Mouse (Mus musculus) stomach, embryonic 16.5 days (tissue): ENCODE results near the gene Nxnl1. TPM values are rescaled to one million over a fixed set of nuclear protein-coding genes. Genes with fewer than 3 reads are reported as not detected.
A peak's percentile ranks its signal among the peaks of the same experiment; 100 is the strongest.
"Not testable (repeated sequence)": the region's sequence is repeated elsewhere in the genome, so short reads cannot be mapped to it uniquely, and the experiment has no call there.

Experiments
- ATAC-seq: fragments of 200-750 bp; cut with Nextera tagmentation; 2 replicates; pipeline ENCODE4 v1.8.0; 2017; ENCODE audit warnings: moderate number of reproducible peaks, moderate TSS enrichment; ENCODE audit not compliant: insufficient read depth, low FRiP score
- H3K27ac ChIP-seq: fragments of 300-500 bp; sonication (generic); 2 replicates; pipeline ENCODE4 v1.5.1; 2014; ENCODE audit warnings: low read length
- H3K27me3 ChIP-seq: fragments of 300-500 bp; sonication (generic); 2 replicates; pipeline ENCODE4 v1.6.1; 2014; ENCODE audit warnings: low read length, control low read depth, mixed read lengths; ENCODE audit not compliant: control insufficient read depth, insufficient read depth
- H3K36me3 ChIP-seq: fragments of 300-500 bp; sonication (generic); 2 replicates; pipeline ENCODE4 v1.6.1; 2014; ENCODE audit warnings: low read length; ENCODE audit not compliant: control insufficient read depth, insufficient read depth
- H3K4me1 ChIP-seq: fragments of 300-500 bp; sonication (generic); 2 replicates; pipeline ENCODE4 v1.6.1; 2014; ENCODE audit warnings: low read length, control low read depth, mixed read lengths; ENCODE audit not compliant: control insufficient read depth, insufficient read depth
- H3K4me2 ChIP-seq: fragments of 300-500 bp; sonication (generic); 2 replicates; pipeline ENCODE4 v1.6.1; 2014; ENCODE audit warnings: low read depth, low read length, mixed read lengths
- H3K4me3 ChIP-seq: fragments of 300-500 bp; sonication (generic); replicated peaks from 2 replicates; pipeline ENCODE4 v1.5.1; 2014; ENCODE audit warnings: mild to moderate bottlenecking, low read length
- H3K9ac ChIP-seq: fragments of 300-500 bp; sonication (generic); 2 replicates; pipeline ENCODE4 v1.6.1; 2014; ENCODE audit warnings: low read length
- H3K9me3 ChIP-seq: fragments of 300-500 bp; sonication (generic); replicated peaks from 2 replicates; pipeline ENCODE4 v1.6.1; 2016; ENCODE audit warnings: low read length, control low read depth; ENCODE audit not compliant: control insufficient read depth
- WGBS: fragments of 180-500 bp; shearing (Covaris S2); extraction: QIAGEN DNeasy Blood & Tissue Kit; methylation state at CpG from one replicate; pipeline ENCODE4 v1.1.7; 2014; 5-methylcytosine and 5-hydroxymethylcytosine counted together
- polyA plus RNA-seq: library from polyadenylated mRNA; unstranded; fragments of >200 nt; fragmentation: Nextera tagmentation; extraction: Ambion mirVana; gene quantifications from 2 replicates; pipeline ENCODE4 v1.2.1, GENCODE M21; 2015

Nxnl1 gene
- polyA plus RNA-seq, 1 experiment from 2014 or later, result 0.08 TPM

DNA sequence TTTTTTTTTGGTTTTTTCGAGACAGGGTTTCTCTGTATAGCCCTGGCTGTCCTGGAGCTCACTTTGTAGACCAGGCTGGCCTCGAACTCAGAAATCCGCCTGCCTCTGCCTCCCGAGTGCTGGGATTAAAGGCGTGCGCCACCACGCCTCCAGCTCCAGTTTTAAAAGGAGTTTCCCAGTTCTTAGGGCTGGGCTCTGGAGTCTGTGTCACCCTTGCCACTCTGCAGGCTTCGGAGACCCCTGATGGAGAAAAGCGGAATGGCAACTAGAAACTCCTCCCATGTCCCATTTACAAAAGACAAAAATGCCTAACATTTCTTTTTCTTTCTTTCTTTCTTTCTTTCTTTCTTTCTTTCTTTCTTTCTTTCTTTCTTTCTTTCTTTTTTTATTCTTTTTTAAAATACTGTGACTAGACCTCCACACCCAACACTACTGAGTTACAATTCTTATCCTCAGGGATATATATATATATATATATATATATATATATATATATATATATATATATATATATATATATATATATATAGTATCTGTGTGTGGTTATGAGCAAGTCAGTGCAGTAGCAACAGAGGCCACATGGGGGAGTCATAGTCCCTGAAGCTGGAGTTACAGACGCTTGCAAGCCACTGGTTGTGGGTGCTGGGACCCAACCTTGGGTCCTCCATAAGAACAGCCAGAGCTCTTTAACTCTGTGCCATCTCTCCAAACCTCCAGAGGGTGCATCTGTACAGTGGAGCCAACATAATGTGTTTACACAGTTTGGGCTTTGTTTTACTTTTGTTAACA is 47.2 kb downstream of the Nxnl1 start:
- 49% methylated on average over 9 of the region's 10 CpGs for WGBS
- H3K36me3 ChIP-seq, result not testable (repeated sequence)

DNA sequence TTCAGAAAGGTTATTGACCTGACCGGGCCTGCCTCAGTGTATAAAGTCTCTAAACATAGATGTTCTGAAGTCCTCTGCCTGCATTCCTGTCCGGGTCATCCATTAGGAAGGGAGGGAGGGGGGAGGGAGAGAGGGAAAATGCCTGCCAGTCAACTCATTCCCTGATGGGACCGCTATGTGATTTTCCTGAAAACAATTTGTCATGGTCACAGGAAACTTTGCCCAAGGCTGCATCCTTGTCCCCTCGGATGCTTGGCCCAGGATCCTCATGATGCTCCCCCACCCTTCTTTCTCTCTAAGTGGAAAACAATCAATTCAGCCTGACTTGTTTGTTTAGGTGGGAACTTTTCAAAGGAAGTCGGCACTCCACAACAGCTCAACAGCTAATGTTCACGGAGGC is 49.6 kb downstream of the Nxnl1 start:
- no peak overlapping the region for H3K4me3 ChIP-seq
- no peaks in the 10 kb centered on the region for H3K4me1 ChIP-seq
- H3K36me3 ChIP-seq, result no peaks in the 10 kb centered on the region
- no peak for ATAC-seq
- no peak overlapping the region for H3K4me2 ChIP-seq
- 7% methylated on average over 6 of the region's 6 CpGs for WGBS
- no peak overlapping the region for H3K27ac ChIP-seq
- H3K9ac ChIP-seq, result no peak overlapping the region
- no peaks in the 10 kb centered on the region for H3K9me3 ChIP-seq
- H3K27me3 ChIP-seq, result no peaks in the 10 kb centered on the region

More for the DNA sequence above, 47.2 kb downstream of the Nxnl1 start:
- H3K9me3 ChIP-seq, H3K4me2 ChIP-seq, H3K27ac ChIP-seq, H3K4me3 ChIP-seq, H3K27me3 ChIP-seq, H3K9ac ChIP-seq, H3K4me1 ChIP-seq, ATAC-seq: not testable (repeated sequence)

DNA sequence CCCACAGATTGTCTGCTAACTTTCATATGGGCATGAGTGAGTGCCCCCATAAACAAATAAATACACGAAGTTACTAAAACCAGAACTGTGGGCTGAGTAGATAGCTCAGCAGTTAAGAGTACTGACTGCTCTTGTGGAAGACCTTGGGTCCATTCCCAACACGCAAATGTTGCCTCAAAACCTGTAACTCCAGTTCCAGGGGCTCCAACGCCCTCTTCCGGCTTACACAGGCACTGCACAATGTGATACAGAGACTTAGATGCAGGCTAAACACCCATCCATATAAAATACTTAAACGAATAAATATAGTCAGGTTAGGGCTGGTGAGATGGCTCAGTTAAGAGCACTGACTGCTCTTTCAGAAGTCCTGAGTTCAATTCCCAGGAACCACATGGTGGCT is 51.4 kb downstream of the Nxnl1 start:
- Histone ChIP-seq H3K27me3 (no peaks in the 10 kb centered on the region), H3K36me3 (no peaks in the 10 kb centered on the region), H3K27ac (no peak overlapping the region), H3K4me1 (no peaks in the 10 kb centered on the region), H3K4me3 (no peak overlapping the region), H3K9me3 (no peaks in the 10 kb centered on the region), H3K9ac (no peak overlapping the region), H3K4me2 (no peak overlapping the region)
- 64% methylated on average over 5 of the region's 5 CpGs for WGBS
- no peak for ATAC-seq

DNA sequence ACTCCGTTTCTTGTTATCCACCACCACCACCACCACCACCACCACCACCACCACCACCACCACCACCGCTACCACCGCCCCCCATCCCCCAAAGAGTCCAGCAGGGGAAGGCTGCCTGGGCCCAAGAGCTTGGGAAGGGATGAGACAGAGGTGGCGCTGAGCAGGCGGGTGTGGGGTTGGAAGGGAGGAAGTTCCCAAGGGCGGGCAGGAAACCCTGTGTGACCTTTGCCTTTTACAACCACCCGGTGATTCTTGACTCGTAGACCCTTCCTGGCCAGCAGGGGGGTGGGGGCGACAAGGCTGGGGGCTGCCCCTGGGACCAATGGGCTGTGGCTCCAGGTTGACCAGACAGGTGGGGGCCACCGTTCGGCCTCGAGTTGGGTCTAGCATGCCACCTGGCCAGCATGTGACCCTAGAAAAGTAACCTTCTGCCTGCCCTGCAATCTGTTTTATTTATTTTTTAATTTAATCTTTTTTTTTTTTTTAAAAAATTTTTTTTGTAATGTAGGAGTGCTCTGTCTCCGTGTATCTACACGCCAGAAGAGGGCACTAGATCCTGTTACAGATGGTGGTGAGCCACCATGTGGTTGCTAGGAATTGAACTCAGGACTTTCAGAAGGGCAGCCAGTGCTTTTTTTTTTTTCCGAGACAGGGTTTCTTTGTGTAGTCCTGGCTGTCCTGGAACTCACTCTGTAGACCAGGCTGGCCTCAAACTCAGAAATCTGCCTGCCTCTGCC is 53.2 kb downstream of the Nxnl1 start:
- Histone ChIP-seq H3K4me3 (no peak overlapping the region), H3K4me1 (no peaks in the 10 kb centered on the region), H3K9ac (no peak overlapping the region), H3K27me3 (peaks cover 15% of the 10 kb centered on the region), H3K36me3 (no peaks in the 10 kb centered on the region), H3K27ac (no peak overlapping the region), H3K4me2 (no peak overlapping the region), H3K9me3 (no peaks in the 10 kb centered on the region)
- 62% methylated on average over 13 of the region's 15 CpGs for WGBS
- no peak for ATAC-seq

DNA sequence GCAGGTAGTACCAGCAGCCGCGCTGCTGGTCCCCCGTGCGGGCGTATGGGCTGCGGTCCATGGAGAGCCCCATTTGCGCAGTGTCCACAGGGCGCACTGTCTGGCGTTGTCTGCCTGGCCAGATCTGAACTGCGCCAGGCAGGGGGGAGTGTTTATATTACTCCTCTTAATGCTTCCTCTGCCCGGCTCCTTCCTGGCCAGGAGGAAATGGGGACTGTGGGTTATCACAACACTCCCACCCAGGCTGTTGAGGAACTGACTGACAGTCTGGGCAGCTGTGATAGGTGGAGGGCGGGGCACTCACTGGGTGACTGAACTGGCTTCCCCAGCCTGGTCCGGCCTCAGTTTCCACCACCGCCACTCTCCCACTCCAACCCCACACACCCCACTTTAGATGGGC is 54.8 kb downstream of the Nxnl1 start, which contains the start of gene Plvap:
TSS of gene Plvap (minus strand) at position 109 of the 400 bp plus-strand sequence.
- Histone ChIP-seq H3K4me2 (no peak within 1 kb of the TSS), H3K4me1 (0 out of 2 replicates have a peak, but pooled peaks cover 6% of the 10 kb centered on the region), H3K9ac (no peak within 1 kb of the TSS), H3K9me3 (no peaks in the 10 kb centered on the region), H3K27me3 (peaks cover 30% of the 10 kb centered on the region), H3K36me3 (no peaks in the 10 kb centered on the region), H3K27ac (no peak within 1 kb of the TSS), H3K4me3 (peak within 1 kb of the TSS; percentile 11)
- peak; percentile 54 for ATAC-seq
- WGBS, result 27% methylated on average over 14 of the region's 14 CpGs

Other genes starting within 250 kb of the Nxnl1 start
- 90.2 and 91.5 TPM in 2 replicates for gene Use1, start 199.8 kb downstream of the Nxnl1 start, polyA plus RNA-seq
- 5.6 and 6.5 TPM in 2 replicates for gene Ocel1, start 195.3 kb downstream of the Nxnl1 start, polyA plus RNA-seq
- 17.3 and 24.1 TPM in 2 replicates for gene Nr2f6, start 184.6 kb downstream of the Nxnl1 start, polyA plus RNA-seq
- gene Ushbp1, start 170.8 kb downstream of the Nxnl1 start, polyA plus RNA-seq, result 12.7 and 12.8 TPM in 2 replicates
- gene Babam1, start 169.7 kb downstream of the Nxnl1 start, polyA plus RNA-seq, result 72.2 and 77.4 TPM in 2 replicates
- gene Ankle1, start 160.6 kb downstream of the Nxnl1 start, polyA plus RNA-seq, result 38.7 and 42.5 TPM in 2 replicates
- 23.5 and 27.5 TPM in 2 replicates for gene Abhd8, start 102.9 kb downstream of the Nxnl1 start, polyA plus RNA-seq
- 126 and 148 TPM in 2 replicates for gene Mrpl34, start 101.6 kb downstream of the Nxnl1 start, polyA plus RNA-seq
- gene Dda1, start 97.4 kb downstream of the Nxnl1 start, polyA plus RNA-seq, result 87.1 and 89.1 TPM in 2 replicates
- 0.26 and 0.27 TPM in 2 replicates for gene Ano8, start 80.6 kb downstream of the Nxnl1 start, polyA plus RNA-seq
- 11.0 and 14.8 TPM in 2 replicates for gene Gtpbp3, start 78.5 kb downstream of the Nxnl1 start, polyA plus RNA-seq
- gene Plvap, start 54.8 kb downstream of the Nxnl1 start, polyA plus RNA-seq, result 79.7 and 81.8 TPM in 2 replicates
- gene Ccdc194, start 40.9 kb downstream of the Nxnl1 start, polyA plus RNA-seq, result 0.32 and 0.40 TPM in 2 replicates
- 39.9 and 46.5 TPM in 2 replicates for gene Bst2, start 29.1 kb downstream of the Nxnl1 start, polyA plus RNA-seq
- 101 and 103 TPM in 2 replicates for gene Mvb12a, start 23.7 kb downstream of the Nxnl1 start, polyA plus RNA-seq
- 2.9 and 3.2 TPM in 2 replicates for gene Tmem221, start 7.7 kb downstream of the Nxnl1 start, polyA plus RNA-seq
- 35.2 and 41.4 TPM in 2 replicates for gene Slc27a1, start 2.3 kb upstream of the Nxnl1 start, polyA plus RNA-seq
- gene Pgls, start 25.6 kb upstream of the Nxnl1 start, polyA plus RNA-seq, result 200 and 206 TPM in 2 replicates
- gene Fam129c, start 31.0 kb upstream of the Nxnl1 start, polyA plus RNA-seq, result 3.2 and 4.0 TPM in 2 replicates
- 60.1 and 69.2 TPM in 2 replicates for gene Colgalt1, start 44.4 kb upstream of the Nxnl1 start, polyA plus RNA-seq
- 1.1 and 1.2 TPM in 2 replicates for gene Unc13a, start 105.2 kb upstream of the Nxnl1 start, polyA plus RNA-seq
- 9.3 and 9.5 TPM in 2 replicates for gene Jak3, start 109.7 kb upstream of the Nxnl1 start, polyA plus RNA-seq
- 1.1 and 1.7 TPM in 2 replicates for gene Insl3, start 122.6 kb upstream of the Nxnl1 start, polyA plus RNA-seq
- gene B3gnt3, start 135.2 kb upstream of the Nxnl1 start, polyA plus RNA-seq, result 12.2 and 15.0 TPM in 2 replicates
- 6.1 and 7.0 TPM in 2 replicates for gene Fcho1, start 159.1 kb upstream of the Nxnl1 start, polyA plus RNA-seq